Mouse (Mus musculus) megakaryocyte-erythroid progenitor cell, adult 5-6 weeks (primary cell): Measurements from ENCODE around the gene Slc29a3. TPM values are rescaled to one million over a fixed set of nuclear protein-coding genes. Genes with fewer than 3 reads are reported as not detected.
"Not testable (repeated sequence)": the region's sequence is repeated elsewhere in the genome, so short reads cannot be mapped to it uniquely, and the experiment has no call there.

Source experiments
- ATAC-seq: replicated peaks from 2 replicates; pipeline ENCODE4 v1.8.0; 2016; ENCODE audit warnings: mild to moderate bottlenecking, inconsistent platforms; ENCODE audit not compliant: severe bottlenecking, poor library complexity, low FRiP score, low TSS enrichment
- total RNA-seq, 2 experiments: library from RNA; stranded (forward) in 1 of 2; stranded (reverse) in 1 of 2; fragments of 200-1000, 215-1000 nt in 1 of 2; fragments of >200 nt in 1 of 2; fragmentation: Nextera tagmentation in 1 of 2; gene quantifications; 2 replicates each; pipeline ENCODE4 v1.2.3; 2014 to 2017

The Slc29a3 gene
- total RNA-seq, 2 experiments from 2014 or later, result 6.2 to 12.6 TPM

GRCm38 (mm10) chr10:60770855-60771254, 18.3 kb upstream of the Slc29a3 start:
- ATAC-seq, result no peak

GRCm38 (mm10) chr10:60768614-60769013, 16.0 kb upstream of the Slc29a3 start:
- ATAC-seq, result no peak

GRCm38 (mm10) chr10:60767400-60767799, 14.8 kb upstream of the Slc29a3 start:
- no peak for ATAC-seq

DNA sequence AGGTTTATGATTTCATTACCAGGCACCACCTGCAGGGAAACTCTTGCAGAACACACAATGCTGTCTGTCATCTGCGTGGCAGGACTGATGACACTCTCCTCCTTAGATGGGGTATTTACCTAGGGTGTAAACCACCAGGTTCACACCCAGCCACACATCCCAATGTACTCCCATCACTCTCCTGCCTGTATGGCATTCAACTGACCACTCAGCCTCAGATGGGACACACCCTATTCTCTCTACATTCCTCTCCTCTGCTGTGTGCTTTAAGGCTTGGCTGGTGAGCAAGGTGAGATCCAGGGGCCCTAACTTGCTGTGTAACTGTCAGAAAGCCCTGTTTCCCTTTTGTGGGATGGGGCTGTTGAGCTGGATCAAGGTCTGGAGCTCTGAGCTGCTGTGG, 9.5 kb upstream of the Slc29a3 start:
- ATAC-seq, result no peak

DNA sequence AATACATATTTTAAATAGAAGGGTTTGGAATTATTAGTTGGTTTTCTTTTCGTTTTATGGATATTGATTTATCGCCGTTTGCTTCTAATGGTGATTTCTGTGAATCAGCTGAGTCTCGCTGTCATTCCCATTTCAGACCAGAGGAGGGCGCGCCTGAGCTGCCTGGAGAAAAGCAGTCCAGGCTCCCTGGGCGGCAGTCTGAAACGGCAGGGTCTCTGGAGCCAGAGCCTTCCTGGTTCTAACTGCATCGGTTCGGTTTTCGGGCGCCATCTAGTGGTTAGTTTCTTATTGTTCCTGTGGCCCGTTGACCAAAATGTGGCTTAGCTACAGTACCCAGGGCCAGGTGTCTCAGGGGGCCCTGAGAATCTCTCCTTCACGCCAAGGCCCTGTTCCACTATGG, 7.8 kb upstream of the Slc29a3 start:
- peak; percentile 97 for ATAC-seq

DNA sequence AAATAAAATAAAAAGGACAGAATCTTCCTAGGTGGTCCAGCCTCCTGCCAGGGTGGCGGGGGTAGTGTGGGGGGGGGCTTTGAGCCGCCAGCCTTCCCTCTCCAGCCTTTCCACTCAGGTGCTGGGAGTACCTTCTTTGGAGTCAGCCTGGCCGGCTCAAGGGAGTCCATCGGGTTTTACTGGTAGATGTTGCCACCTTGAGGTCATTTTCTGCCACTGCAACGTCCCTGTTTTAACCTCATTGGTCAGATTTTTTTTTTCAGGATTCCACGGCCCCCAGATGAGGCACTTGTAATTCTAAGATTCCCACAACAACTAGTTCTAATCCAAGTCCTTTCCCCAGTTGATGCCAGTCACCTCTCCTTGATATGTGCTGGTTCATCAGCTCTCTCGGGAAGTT, 4.4 kb upstream of the Slc29a3 start:
- no peak for ATAC-seq

DNA sequence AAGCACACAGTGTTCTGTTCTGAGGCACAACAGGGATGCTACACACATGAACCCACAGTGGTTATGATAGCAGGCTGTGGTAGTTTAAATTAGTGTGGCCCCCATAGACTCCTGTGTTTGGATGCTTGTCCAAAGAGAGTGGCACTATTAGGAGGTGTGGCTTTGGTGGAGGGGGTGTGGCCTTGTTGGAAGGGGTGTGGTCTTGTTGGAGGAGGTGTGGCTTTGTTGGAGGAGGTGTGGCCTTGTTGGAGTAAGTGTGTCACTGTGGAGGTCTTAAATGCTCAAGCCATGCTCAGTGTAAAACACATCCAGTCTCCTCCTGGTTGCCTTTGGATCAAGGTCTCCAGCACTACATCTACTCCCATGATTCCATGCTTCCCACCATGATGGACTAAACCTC, 3.6 kb upstream of the Slc29a3 start:
- ATAC-seq, result no peak

GRCm38 (mm10) chr10:60753941-60754340, 1.3 kb upstream of the Slc29a3 start:
- ATAC-seq, result no peak

GRCm38 (mm10) chr10:60753261-60753660, 667 bp upstream of the Slc29a3 start:
- no peak for ATAC-seq

DNA sequence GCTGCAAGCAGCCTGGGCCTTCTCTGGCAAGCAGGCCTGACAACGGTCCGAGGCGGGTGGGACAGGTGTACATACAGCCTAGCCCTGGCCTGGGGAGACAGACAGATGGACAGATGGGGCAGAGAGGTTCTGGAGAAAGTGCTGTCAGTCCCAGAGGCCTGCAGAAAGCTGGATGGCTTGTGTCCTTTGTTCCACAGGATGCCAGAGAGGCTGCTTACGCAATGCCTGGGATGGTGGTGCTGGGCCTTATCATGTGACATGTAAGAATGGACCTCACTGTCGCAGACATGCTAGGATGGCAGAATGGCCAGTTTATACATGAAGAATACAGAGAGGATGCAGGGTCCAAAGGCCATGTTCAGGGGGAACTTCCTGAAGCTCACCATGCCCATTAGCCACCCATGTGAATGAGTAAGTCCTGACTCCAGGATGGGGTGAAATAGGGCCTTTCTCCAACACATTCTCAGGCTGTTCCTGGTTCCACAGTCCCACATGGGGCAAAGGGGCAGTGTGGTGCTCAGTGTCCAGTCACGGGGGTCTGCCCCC, 4.9 kb downstream of the Slc29a3 start:
- ATAC-seq, result no peak

GRCm38 (mm10) chr10:60746512-60746911, 6.1 kb downstream of the Slc29a3 start:
- ATAC-seq, result no peak

DNA sequence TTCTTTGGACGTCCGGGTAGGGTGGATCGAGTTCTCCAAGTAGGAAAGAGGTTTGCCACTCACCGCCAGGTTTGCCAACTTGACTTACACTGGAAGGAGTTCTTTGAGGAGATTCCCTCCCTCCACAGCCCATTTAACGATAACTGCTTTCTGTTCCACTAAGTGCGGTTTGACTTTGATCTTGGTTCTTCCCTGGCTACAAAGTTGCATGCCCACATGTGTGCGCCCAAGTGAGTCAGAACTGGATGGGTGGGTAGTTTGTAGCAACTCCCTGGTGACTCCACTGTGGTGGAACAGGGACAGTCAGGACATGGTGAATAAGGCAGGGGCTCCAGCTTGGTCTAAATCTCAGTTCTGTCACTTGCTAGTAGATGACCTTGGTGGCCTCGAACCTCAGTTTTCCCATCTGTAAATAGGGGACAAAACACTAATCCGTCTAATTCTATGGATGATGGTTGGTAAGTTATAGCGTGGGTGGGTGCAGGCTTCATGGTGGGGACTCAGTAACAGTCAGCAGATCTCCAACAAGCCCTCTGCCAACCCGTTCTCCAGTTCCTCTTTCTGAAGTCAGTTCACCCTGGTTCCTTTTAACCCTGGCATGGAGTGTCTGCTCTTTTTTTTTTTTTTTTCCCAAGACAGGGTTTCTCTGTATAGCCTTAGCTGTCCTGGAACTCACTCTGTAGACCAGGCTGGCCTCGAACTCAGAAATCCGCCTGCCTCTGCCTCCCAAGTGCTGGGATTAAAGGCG, 7.9 kb downstream of the Slc29a3 start:
- no peak for ATAC-seq

GRCm38 (mm10) chr10:60743681-60744080, 8.9 kb downstream of the Slc29a3 start:
- no peak for ATAC-seq

DNA sequence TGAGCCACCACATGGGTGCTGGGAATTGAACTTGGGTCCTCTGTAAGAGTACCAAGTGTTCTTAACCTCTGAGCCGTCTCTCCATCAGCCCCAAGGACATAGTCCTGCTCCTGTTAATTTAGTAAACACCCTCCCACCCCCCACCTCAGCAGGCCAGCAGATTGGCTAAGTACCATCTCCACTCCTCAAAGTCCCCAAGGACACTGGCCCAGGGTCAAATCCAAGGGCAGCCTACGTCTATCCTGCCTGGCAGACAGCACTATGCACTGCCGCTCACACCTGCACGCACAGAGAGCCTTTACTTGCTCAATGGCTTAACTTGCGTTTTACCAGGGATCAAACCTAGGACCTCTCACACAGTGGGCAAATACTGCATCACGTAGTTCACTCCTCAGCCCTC, 9.7 kb downstream of the Slc29a3 start:
- no peak for ATAC-seq

DNA sequence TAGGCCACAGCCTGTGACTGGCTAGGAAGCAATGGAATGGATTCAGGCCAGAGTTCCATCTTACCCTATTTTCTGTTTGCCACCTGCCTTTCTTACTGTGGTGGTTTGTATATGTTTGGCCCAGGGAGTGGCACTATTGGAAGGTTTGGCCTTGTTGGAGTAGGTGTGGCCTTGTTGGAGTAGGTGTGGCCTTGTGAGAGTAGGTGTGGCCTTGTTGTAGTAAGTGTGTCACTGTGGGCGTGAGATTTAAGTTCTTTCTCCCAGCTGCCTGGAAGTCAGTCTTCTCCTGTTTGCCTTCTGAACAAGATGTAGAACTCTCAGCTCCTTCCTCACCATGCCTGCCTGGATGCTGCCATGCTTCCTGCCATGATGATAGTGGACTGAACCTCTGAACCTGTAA, 10.3 kb downstream of the Slc29a3 start:
- not testable (repeated sequence) for ATAC-seq

DNA sequence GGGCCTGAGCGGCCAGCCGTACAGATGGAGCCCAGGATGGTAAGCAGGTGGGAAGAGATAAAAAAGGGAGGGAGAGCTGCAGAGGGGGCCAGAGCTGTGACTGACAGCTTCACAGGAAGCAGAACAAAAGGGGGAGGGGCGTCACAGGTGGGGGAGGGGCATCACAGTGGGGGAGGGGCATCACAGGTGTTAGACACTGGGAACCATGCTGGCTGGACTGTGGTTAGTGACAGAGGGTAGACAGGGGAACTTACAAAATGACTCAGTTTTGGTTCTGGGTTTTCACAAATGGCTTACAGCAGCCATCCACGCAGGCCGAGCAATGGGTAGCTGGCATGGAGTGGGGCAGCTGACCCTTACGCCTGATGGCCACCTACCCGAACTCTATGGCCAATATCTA, 11.2 kb downstream of the Slc29a3 start:
- ATAC-seq, result no peak

- no peak for ATAC-seq
These were observed 12.8 kb downstream of the Slc29a3 start for GRCm38 (mm10) chr10:60739619-60740363.

GRCm38 (mm10) chr10:60737886-60738640, 14.5 kb downstream of the Slc29a3 start:
- ATAC-seq, result no peak

DNA sequence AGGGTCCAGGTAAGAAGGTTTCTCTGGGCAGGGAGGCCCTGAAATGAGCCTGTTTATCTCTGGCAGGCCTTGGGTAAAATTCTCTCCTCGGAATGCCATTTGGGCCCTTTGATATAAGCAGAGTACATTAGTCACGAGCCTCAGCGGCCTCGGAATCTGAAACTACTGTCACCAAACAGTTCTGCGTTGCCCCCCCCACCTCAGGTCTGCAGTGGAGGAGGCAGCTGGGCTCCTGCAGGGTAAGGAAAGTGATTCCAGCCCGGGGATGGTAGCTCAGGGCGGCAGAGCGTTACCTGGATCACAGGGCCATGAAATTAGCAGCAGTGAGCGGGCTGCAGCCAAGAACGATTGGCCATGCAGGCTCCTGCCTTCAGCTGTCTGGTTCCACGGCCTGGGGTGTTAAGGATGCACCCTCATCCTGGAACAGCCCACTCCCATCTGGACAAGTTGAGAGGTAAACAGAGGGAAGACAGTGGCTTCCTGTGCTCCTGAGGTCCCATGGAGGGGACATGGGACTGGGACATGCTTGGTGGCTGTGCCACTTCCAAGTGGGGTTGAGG, 15.3 kb downstream of the Slc29a3 start:
- ATAC-seq, result no peak

DNA sequence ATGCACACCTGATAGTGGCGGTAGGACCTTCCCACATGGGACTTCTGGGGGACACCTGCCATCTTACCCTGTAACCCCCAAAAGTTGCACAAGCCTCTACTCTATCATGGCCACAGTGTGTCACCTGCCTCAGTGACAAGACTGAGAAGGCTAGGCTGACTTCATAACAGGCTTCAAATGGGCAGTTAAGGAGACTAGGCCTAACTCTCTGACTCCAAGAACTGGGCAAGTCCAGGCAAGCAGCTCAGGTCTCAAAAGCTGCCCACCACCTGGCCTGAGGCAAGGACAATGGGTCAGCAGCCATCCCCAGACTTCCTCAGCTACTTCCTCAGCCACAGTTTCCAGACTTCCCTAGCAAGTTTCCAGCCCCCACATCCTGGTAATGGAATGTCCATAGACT, 16.9 kb downstream of the Slc29a3 start:
- ATAC-seq, result no peak
